Mouse (Mus musculus): ENCODE measurements around the gene Gbp7. TPM values are rescaled to one million over a fixed set of nuclear protein-coding genes. Genes with fewer than 3 reads are reported as not detected.
"Not testable (repeated sequence)": the region's sequence is repeated elsewhere in the genome, so short reads cannot be mapped to it uniquely, and the experiment has no call there.

The Gbp7 gene
- polyA plus RNA-seq, 1 experiment from 2014 or later: 2.9 TPM

DNA sequence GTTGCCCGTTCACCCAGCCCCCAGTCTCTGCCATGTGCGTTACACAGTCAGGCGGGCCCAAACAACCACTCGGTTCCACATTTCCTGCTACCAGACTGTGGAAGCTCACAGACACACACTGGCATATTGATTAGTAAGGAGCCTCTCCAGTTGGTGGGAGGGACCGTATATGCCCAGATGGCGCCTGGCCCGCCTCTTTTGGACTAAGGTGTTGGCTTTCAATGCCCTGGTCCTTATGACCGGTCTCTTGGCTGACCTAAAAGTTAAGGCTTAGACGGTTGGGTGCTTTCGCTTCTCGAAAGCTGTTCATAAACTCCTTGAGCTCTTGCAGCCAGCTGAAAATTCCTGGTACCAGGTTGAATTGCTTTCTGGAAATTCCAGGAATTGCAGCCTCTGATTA, 25.5 kb downstream of the Gbp7 start:
- H3K36me3 ChIP-seq (ENCODE audit: control insufficient read depth, insufficient read depth, low read length): no peaks in the 10 kb centered on the region
- H3K27me3 ChIP-seq (ENCODE audit: control insufficient read depth, insufficient read depth, low read length): no peaks in the 10 kb centered on the region
- H3K9me3 ChIP-seq (ENCODE audit: control insufficient read depth, low read length): no peaks in the 10 kb centered on the region
- DNase-seq (no peak), ATAC-seq (ENCODE audit: low FRiP score, low TSS enrichment) (0 out of 2 replicates have a peak, but pooled peaks have one; percentile 14)
- H3K4me2 ChIP-seq (ENCODE audit: low read length): no peak overlapping the region
- no peak overlapping the region for H3K4me3 ChIP-seq (replicated peaks; ENCODE audit: low read depth, low read length)
- H3K4me1 ChIP-seq (ENCODE audit: control insufficient read depth, insufficient read depth, low read length): no peaks in the 10 kb centered on the region
- H3K9ac ChIP-seq (replicated peaks; ENCODE audit: low read length): no peak overlapping the region
- H3K27ac ChIP-seq (replicated peaks; ENCODE audit: low read depth, low read length): no peak overlapping the region
- whole genome bisulfite sequencing: 92% methylated on average over 11 of the region's 11 CpGs

DNA sequence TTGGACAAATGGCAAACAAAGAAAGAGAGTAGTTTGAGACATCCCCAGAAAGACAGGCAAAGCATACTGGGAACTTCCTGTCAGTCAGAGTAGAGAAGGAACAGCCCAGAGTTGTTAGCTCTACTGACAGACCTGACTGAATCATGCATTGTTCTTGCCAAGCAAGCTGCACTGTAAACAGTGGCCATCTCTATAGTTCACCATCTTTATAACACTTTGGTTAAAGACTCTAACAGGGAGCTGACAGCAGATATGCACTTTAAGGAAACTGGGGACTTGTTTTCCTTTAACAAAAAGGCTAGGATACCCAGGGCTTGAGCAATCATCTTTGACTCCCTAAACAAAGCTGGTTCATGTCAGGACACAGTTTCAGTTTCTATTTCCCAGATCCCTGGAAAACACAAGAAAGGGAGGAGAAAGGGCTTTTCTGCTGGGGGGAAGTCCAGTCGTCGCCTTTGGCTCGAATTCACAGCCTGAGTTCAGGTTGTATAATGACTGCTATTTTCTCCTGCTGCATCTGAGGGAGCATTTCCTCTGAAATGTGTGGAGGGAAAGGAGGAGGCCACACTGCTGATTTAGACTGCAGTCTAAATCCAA, 29.6 kb downstream of the Gbp7 start, which contains the start of gene Gbp3:
Gene Gbp3, plus strand, starts transcription at position 395 of the 597 bp plus-strand sequence.
- no peaks in the 10 kb centered on the region for H3K36me3 ChIP-seq (ENCODE audit: control insufficient read depth, insufficient read depth, low read length)
- H3K27ac ChIP-seq (replicated peaks; ENCODE audit: low read depth, low read length): no peak within 1 kb of the TSS
- H3K9me3 ChIP-seq (ENCODE audit: control insufficient read depth, low read length): no peaks in the 10 kb centered on the region
- H3K4me3 ChIP-seq (replicated peaks; ENCODE audit: low read depth, low read length): 0 out of 2 replicates have a peak within 1 kb of the TSS, but pooled peaks have one; percentile 7
- H3K4me1 ChIP-seq (ENCODE audit: control insufficient read depth, insufficient read depth, low read length): no peaks in the 10 kb centered on the region
- H3K27me3 ChIP-seq (ENCODE audit: control insufficient read depth, insufficient read depth, low read length): no peaks in the 10 kb centered on the region
- no peak within 1 kb of the TSS for H3K9ac ChIP-seq (replicated peaks; ENCODE audit: low read length)
- peak within 1 kb of the TSS; percentile 38 for H3K4me2 ChIP-seq (ENCODE audit: low read length)
- no peak for ATAC-seq (ENCODE audit: low FRiP score, low TSS enrichment)
- WGBS: 55% methylated on average over 3 of the region's 3 CpGs
- no peak for DNase-seq

- WGBS: 24% methylated on average over 12 of the region's 12 CpGs
- Histone ChIP-seq H3K9me3 (ENCODE audit: control insufficient read depth, low read length) (no peaks in the 10 kb centered on the region), H3K4me2 (ENCODE audit: low read length) (peak overlapping the region; percentile 38), H3K36me3 (ENCODE audit: control insufficient read depth, insufficient read depth, low read length) (no peaks in the 10 kb centered on the region), H3K4me3 (replicated peaks; ENCODE audit: low read depth, low read length) (0 out of 2 replicates have a peak overlapping the region, but pooled peaks have one; percentile 7), H3K27me3 (ENCODE audit: control insufficient read depth, insufficient read depth, low read length) (no peaks in the 10 kb centered on the region), H3K27ac (replicated peaks; ENCODE audit: low read depth, low read length) (no peak overlapping the region), H3K4me1 (ENCODE audit: control insufficient read depth, insufficient read depth, low read length) (no peaks in the 10 kb centered on the region), H3K9ac (replicated peaks; ENCODE audit: low read length) (no peak overlapping the region)
- DNase-seq (peak; percentile 86), ATAC-seq (ENCODE audit: low FRiP score, low TSS enrichment) (peak; percentile 72; the same call in 1 of the 2 replicates)
Observed at GRCm38 (mm10) chr3:142560296-142560948, 30.3 kb downstream of the Gbp7 start.

DNA sequence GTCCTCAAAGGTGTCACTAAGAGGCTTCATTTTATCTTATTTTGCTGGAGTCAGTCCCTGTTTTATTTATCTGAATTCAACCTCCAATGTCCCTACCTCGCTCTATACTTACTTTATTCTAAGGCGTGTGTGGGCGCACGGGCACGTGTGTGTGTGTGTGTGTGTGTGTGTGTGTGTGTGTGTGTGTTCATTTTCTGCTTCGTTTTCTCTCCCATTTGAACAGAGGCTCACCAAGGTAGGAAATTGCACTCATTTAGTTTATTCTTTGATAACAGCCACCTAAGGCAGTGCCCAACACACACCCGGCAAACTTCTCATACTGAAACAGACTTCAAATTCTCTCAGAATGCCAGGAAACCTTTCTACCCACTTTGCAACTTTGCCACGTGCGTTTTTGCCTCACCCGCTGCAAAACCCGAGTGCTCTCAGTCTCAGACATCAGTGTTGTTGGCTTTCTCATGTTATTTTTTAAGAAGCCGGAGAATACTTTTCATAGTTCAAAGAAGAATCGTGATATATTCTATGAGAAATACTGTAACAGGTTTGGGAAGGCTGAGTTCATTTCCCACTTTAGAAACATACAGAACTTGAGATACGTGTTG, 31.0 kb downstream of the Gbp7 start:
- DNase-seq (no peak), ATAC-seq (ENCODE audit: low FRiP score, low TSS enrichment) (no peak)
- no peaks in the 10 kb centered on the region for H3K27me3 ChIP-seq (ENCODE audit: control insufficient read depth, insufficient read depth, low read length)
- 87% methylated on average over 14 of the region's 14 CpGs for WGBS
- H3K27ac ChIP-seq (replicated peaks; ENCODE audit: low read depth, low read length): no peak overlapping the region
- H3K9ac ChIP-seq (replicated peaks; ENCODE audit: low read length): no peak overlapping the region
- no peaks in the 10 kb centered on the region for H3K9me3 ChIP-seq (ENCODE audit: control insufficient read depth, low read length)
- no peaks in the 10 kb centered on the region for H3K36me3 ChIP-seq (ENCODE audit: control insufficient read depth, insufficient read depth, low read length)
- no peak overlapping the region for H3K4me2 ChIP-seq (ENCODE audit: low read length)
- no peak overlapping the region for H3K4me3 ChIP-seq (replicated peaks; ENCODE audit: low read depth, low read length)
- H3K4me1 ChIP-seq (ENCODE audit: control insufficient read depth, insufficient read depth, low read length): no peaks in the 10 kb centered on the region

DNA sequence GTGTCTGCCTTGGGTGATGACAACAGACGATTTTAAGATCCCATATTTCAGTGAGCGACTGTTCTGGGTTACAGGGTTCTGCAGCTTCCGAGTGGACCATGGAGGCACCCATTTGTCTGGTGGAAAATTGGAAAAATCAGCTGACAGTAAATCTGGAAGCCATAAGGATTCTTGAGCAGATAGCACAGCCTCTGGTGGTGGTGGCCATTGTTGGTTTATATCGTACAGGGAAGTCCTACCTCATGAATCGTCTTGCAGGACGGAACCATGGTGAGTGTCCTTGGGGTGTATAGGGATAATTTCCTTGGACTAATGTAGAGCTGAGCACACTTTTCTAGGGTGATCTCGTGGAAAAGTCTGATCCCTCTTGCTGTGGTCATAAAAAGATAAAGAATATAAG, 31.5 kb downstream of the Gbp7 start:
- Histone ChIP-seq H3K9ac (replicated peaks; ENCODE audit: low read length) (no peak overlapping the region), H3K4me3 (replicated peaks; ENCODE audit: low read depth, low read length) (no peak overlapping the region), H3K9me3 (ENCODE audit: control insufficient read depth, low read length) (no peaks in the 10 kb centered on the region), H3K4me2 (ENCODE audit: low read length) (no peak overlapping the region), H3K4me1 (ENCODE audit: control insufficient read depth, insufficient read depth, low read length) (no peaks in the 10 kb centered on the region), H3K27ac (replicated peaks; ENCODE audit: low read depth, low read length) (no peak overlapping the region), H3K36me3 (ENCODE audit: control insufficient read depth, insufficient read depth, low read length) (no peaks in the 10 kb centered on the region), H3K27me3 (ENCODE audit: control insufficient read depth, insufficient read depth, low read length) (no peaks in the 10 kb centered on the region)
- WGBS: 83% methylated on average over 7 of the region's 7 CpGs
- DNase-seq (no peak), ATAC-seq (ENCODE audit: low FRiP score, low TSS enrichment) (no peak)

DNA sequence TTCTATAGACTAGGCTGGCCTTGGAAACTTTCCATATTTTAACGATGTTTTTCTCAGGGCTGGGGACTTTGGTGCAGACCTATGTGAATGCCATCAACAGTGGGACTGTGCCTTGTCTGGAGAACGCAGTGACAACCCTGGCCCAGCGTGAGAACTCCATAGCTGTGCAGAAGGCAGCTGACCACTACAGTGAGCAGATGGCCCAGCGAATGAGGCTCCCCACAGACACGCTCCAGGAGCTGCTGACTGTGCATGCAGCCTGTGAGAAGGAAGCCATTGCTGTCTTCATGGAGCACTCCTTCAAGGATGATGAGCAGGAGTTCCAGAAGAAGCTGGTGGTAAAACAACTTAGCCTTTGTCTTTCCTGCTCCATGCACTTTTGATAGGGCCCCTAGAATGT, 37.3 kb downstream of the Gbp7 start:
- not testable (repeated sequence) for H3K4me1 ChIP-seq (ENCODE audit: control insufficient read depth, insufficient read depth, low read length); H3K27me3 ChIP-seq (ENCODE audit: control insufficient read depth, insufficient read depth, low read length); ATAC-seq (ENCODE audit: low FRiP score, low TSS enrichment); H3K9me3 ChIP-seq (ENCODE audit: control insufficient read depth, low read length); H3K27ac ChIP-seq (replicated peaks; ENCODE audit: low read depth, low read length); H3K4me3 ChIP-seq (replicated peaks; ENCODE audit: low read depth, low read length); H3K4me2 ChIP-seq (ENCODE audit: low read length); H3K36me3 ChIP-seq (ENCODE audit: control insufficient read depth, insufficient read depth, low read length); H3K9ac ChIP-seq (replicated peaks; ENCODE audit: low read length); DNase-seq
- 79% methylated on average over 5 of the region's 5 CpGs for WGBS

DNA sequence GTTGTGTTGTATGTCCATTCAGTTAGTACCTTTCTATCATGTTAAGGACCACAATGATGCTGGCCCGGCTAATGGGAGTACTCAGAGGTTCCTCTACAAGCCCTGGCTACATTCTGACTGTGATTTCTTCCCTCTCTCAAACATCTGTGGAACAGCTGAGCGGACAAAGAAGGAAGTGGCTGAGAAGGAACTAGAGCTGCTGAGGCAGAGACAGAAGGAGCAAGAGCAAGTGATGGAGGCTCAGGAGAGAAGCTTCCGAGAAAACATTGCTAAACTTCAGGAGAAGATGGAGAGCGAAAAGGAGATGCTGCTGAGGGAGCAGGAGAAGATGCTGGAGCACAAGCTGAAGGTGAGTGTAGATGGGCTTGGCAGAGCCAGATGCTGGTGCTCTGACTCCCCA, 40.6 kb downstream of the Gbp7 start:
- H3K4me2 ChIP-seq (ENCODE audit: low read length): no peak overlapping the region
- H3K9ac ChIP-seq (replicated peaks; ENCODE audit: low read length): no peak overlapping the region
- H3K27me3 ChIP-seq (ENCODE audit: control insufficient read depth, insufficient read depth, low read length): no peaks in the 10 kb centered on the region
- no peaks in the 10 kb centered on the region for H3K4me1 ChIP-seq (ENCODE audit: control insufficient read depth, insufficient read depth, low read length)
- 97% methylated on average over 4 of the region's 4 CpGs for WGBS
- H3K9me3 ChIP-seq (ENCODE audit: control insufficient read depth, low read length): no peaks in the 10 kb centered on the region
- no peaks in the 10 kb centered on the region for H3K36me3 ChIP-seq (ENCODE audit: control insufficient read depth, insufficient read depth, low read length)
- H3K27ac ChIP-seq (replicated peaks; ENCODE audit: low read depth, low read length): no peak overlapping the region
- DNase-seq: no peak
- no peak for ATAC-seq (ENCODE audit: low FRiP score, low TSS enrichment)
- no peak overlapping the region for H3K4me3 ChIP-seq (replicated peaks; ENCODE audit: low read depth, low read length)

DNA sequence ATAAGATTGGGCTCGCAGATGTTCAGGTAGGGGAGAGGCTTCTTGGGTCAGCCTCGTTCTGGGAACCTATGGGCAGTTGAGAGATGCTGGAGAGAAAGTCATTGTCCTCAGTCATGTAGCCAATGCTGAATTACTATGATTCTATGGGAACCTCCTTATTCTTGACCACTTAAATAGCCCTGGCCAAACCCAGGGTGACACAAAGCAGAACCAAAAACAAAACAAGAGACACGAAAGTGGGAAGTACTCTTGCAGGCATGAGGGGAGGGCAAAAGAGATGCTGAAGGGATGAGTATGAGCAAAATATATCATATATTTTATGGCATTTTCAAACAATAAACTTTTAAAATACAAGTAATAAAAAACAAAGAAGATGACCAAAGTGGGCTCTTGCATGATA, 47.0 kb downstream of the Gbp7 start:
- no peak overlapping the region for H3K4me2 ChIP-seq (ENCODE audit: low read length)
- no peaks in the 10 kb centered on the region for H3K4me1 ChIP-seq (ENCODE audit: control insufficient read depth, insufficient read depth, low read length)
- H3K9me3 ChIP-seq (ENCODE audit: control insufficient read depth, low read length): no peaks in the 10 kb centered on the region
- H3K36me3 ChIP-seq (ENCODE audit: control insufficient read depth, insufficient read depth, low read length): no peaks in the 10 kb centered on the region
- no peak for DNase-seq
- no peak overlapping the region for H3K4me3 ChIP-seq (replicated peaks; ENCODE audit: low read depth, low read length)
- WGBS: 86% methylated on average over 3 of the region's 3 CpGs
- no peak for ATAC-seq (ENCODE audit: low FRiP score, low TSS enrichment)
- no peak overlapping the region for H3K27ac ChIP-seq (replicated peaks; ENCODE audit: low read depth, low read length)
- no peak overlapping the region for H3K9ac ChIP-seq (replicated peaks; ENCODE audit: low read length)
- no peaks in the 10 kb centered on the region for H3K27me3 ChIP-seq (ENCODE audit: control insufficient read depth, insufficient read depth, low read length)

GRCm38 (mm10) chr3:142578342-142578741, 48.2 kb downstream of the Gbp7 start:
- H3K27me3 ChIP-seq (ENCODE audit: control insufficient read depth, insufficient read depth, low read length): no peaks in the 10 kb centered on the region
- 91% methylated on average over 4 of the region's 4 CpGs for WGBS

More at GRCm38 (mm10) chr3:142578342-142578741, 48.2 kb downstream of the Gbp7 start:
- no peaks in the 10 kb centered on the region for H3K4me1 ChIP-seq (ENCODE audit: control insufficient read depth, insufficient read depth, low read length)
- H3K4me3 ChIP-seq (replicated peaks; ENCODE audit: low read depth, low read length): no peak overlapping the region
- H3K36me3 ChIP-seq (ENCODE audit: control insufficient read depth, insufficient read depth, low read length): no peaks in the 10 kb centered on the region
- H3K9me3 ChIP-seq (ENCODE audit: control insufficient read depth, low read length): no peaks in the 10 kb centered on the region
- DNase-seq (no peak), ATAC-seq (ENCODE audit: low FRiP score, low TSS enrichment) (no peak)
- no peak overlapping the region for H3K4me2 ChIP-seq (ENCODE audit: low read length)
- no peak overlapping the region for H3K9ac ChIP-seq (replicated peaks; ENCODE audit: low read length)
- no peak overlapping the region for H3K27ac ChIP-seq (replicated peaks; ENCODE audit: low read depth, low read length)
